Comparison of ENCODE assay signal across 27 mouse cellular contexts in genomic region chr2:116709608-116710007, GRCm38 (mm10).
A peak's percentile ranks its signal among the peaks of the same experiment; 100 is the strongest.
DNase-seq lines count a peak whose midpoint lies in the region; ATAC-seq lines count a peak whose summit lies in the region.
"Had no signal": no experiment of that assay in that cellular context is flagged by ENCODE, and none has a peak within 500 bp of the region (broad histone marks: within the 10 kb centered on the region; RNA-seq: fewer than 3 reads in every experiment).

No protein-coding gene starts in this region.

- no peaks in the 10 kb centered on the region for H3K27me3 ChIP-seq in embryonic facial prominence, embryonic 14.5 days (replicated peaks; ENCODE audit: control insufficient read depth, insufficient read depth, low read length)
- no peaks in the 10 kb centered on the region for H3K27me3 ChIP-seq in embryonic facial prominence, embryonic 10.5 days (replicated peaks; ENCODE audit: low read depth, poor library complexity, severe bottlenecking)
- no peaks in the 10 kb centered on the region for H3K27me3 ChIP-seq in midbrain, embryonic 11.5 days (ENCODE audit: control insufficient read depth, insufficient read depth, low read length)
- H3K27me3 ChIP-seq in midbrain, embryonic 16.5 days (ENCODE audit: control insufficient read depth, insufficient read depth, low read depth, low read length) = no peaks in the 10 kb centered on the region
- H3K27me3 ChIP-seq: forebrain, embryonic 15.5 days; heart, embryonic 13.5 days; liver, embryonic 13.5 days; neural tube, embryonic 15.5 days had no signal

- peak; percentile 43 for DNase-seq in embryonic facial prominence, embryonic 14.5 days (ENCODE audit: low spot score)
- DNase-seq in embryonic facial prominence, embryonic 10.5 days (ENCODE audit: low spot score) = no peak
- peak; percentile 47 for DNase-seq in midbrain, embryonic 11.5 days (ENCODE audit: low spot score, missing footprints)
- peak; percentile 21 for DNase-seq in kidney, postnatal 10 days
- no peak for DNase-seq in right cerebral cortex, adult 18-20 months
- DNase-seq in c-Kit-positive CD71-positive TER-119-positive erythroid progenitor cells, embryonic 14.5 days (ENCODE audit: low spot score) = no peak
- DNase-seq: cerebellum, adult 8-10 months; cerebellum, postnatal 25 days; gastrocnemius, adult 2 months; gastrocnemius, postnatal 36 days; heart, adult 2 months; heart, postnatal 10 days; layer of hippocampus, postnatal 36 days; left cerebral cortex, postnatal 4 days; liver, embryonic 13.5 days; lung, adult 18-20 months; lung, postnatal 10 days; midbrain, embryonic 14.5 days; spleen, adult 18-20 months; thymus, postnatal 14 days had no signal

- H3K4me1 ChIP-seq in embryonic facial prominence, embryonic 14.5 days (ENCODE audit: control insufficient read depth, insufficient read depth, low read length) = no peaks in the 10 kb centered on the region
- no peaks in the 10 kb centered on the region for H3K4me1 ChIP-seq in embryonic facial prominence, embryonic 10.5 days
- H3K4me1 ChIP-seq in midbrain, embryonic 11.5 days (ENCODE audit: control insufficient read depth, insufficient read depth, low read length) = no peaks in the 10 kb centered on the region
- H3K4me1 ChIP-seq in midbrain, embryonic 16.5 days (ENCODE audit: control insufficient read depth, insufficient read depth, low read length) = no peaks in the 10 kb centered on the region
- H3K4me1 ChIP-seq: forebrain, embryonic 15.5 days; heart, embryonic 13.5 days; liver, embryonic 13.5 days; neural tube, embryonic 15.5 days had no signal

- ATAC-seq in embryonic facial prominence, embryonic 14.5 days (ENCODE audit: low read depth) = no peak
- no peak for ATAC-seq in midbrain, embryonic 11.5 days (ENCODE audit: low FRiP score)
- no peak for ATAC-seq in midbrain, embryonic 16.5 days
- ATAC-seq: CD4-positive, CD25-positive, alpha-beta regulatory T cell, adult 4 months; forebrain, embryonic 15.5 days had no signal

- no peak overlapping the region for H3K4me2 ChIP-seq in embryonic facial prominence, embryonic 14.5 days (ENCODE audit: low read depth, low read length)
- H3K4me2 ChIP-seq in midbrain, embryonic 11.5 days = no peak overlapping the region
- H3K4me2 ChIP-seq in midbrain, embryonic 16.5 days (ENCODE audit: low read length) = no peak overlapping the region
- H3K4me2 ChIP-seq: forebrain, embryonic 15.5 days; heart, embryonic 13.5 days; hindbrain, embryonic 14.5 days; liver, embryonic 13.5 days; neural tube, embryonic 15.5 days had no signal

- WGBS in embryonic facial prominence, embryonic 14.5 days = 56% methylated on average over 4 of the region's 4 CpGs
- WGBS in embryonic facial prominence, embryonic 10.5 days = 68% methylated on average over 4 of the region's 4 CpGs
- 76% methylated on average over 4 of the region's 4 CpGs for WGBS in midbrain, embryonic 11.5 days
- WGBS in midbrain, embryonic 16.5 days = 80% methylated on average over 4 of the region's 4 CpGs

- no peaks in the 10 kb centered on the region for H3K9me3 ChIP-seq in embryonic facial prominence, embryonic 14.5 days (ENCODE audit: control insufficient read depth, low read length)
- H3K9me3 ChIP-seq in embryonic facial prominence, embryonic 10.5 days = no peaks in the 10 kb centered on the region
- no peaks in the 10 kb centered on the region for H3K9me3 ChIP-seq in midbrain, embryonic 11.5 days (ENCODE audit: control insufficient read depth, low read length)
- no peaks in the 10 kb centered on the region for H3K9me3 ChIP-seq in midbrain, embryonic 16.5 days (replicated peaks; ENCODE audit: control insufficient read depth, low read length, poor library complexity, severe bottlenecking)
- H3K9me3 ChIP-seq: forebrain, embryonic 15.5 days; heart, embryonic 13.5 days; liver, embryonic 13.5 days; neural tube, embryonic 15.5 days had no signal

- no peaks in the 10 kb centered on the region for H3K36me3 ChIP-seq in embryonic facial prominence, embryonic 14.5 days (ENCODE audit: control insufficient read depth, insufficient read depth, low read length)
- H3K36me3 ChIP-seq in embryonic facial prominence, embryonic 10.5 days (replicated peaks) = no peaks in the 10 kb centered on the region
- H3K36me3 ChIP-seq in midbrain, embryonic 11.5 days (ENCODE audit: control insufficient read depth, insufficient read depth, low read length) = no peaks in the 10 kb centered on the region
- no peaks in the 10 kb centered on the region for H3K36me3 ChIP-seq in midbrain, embryonic 16.5 days (ENCODE audit: control insufficient read depth, insufficient read depth, low read length)
- H3K36me3 ChIP-seq: forebrain, embryonic 15.5 days; heart, embryonic 13.5 days; liver, embryonic 13.5 days; neural tube, embryonic 15.5 days had no signal

- H3K4me3 ChIP-seq in embryonic facial prominence, embryonic 14.5 days (ENCODE audit: low read depth, low read length) = no peak overlapping the region
- no peak overlapping the region for H3K4me3 ChIP-seq in embryonic facial prominence, embryonic 10.5 days
- H3K4me3 ChIP-seq in midbrain, embryonic 11.5 days (ENCODE audit: low read depth, low read length) = no peak overlapping the region
- H3K4me3 ChIP-seq in midbrain, embryonic 16.5 days (ENCODE audit: low read depth, low read length) = no peak overlapping the region
- H3K4me3 ChIP-seq: forebrain, embryonic 15.5 days; gastrocnemius, adult 2 months; heart, adult 2 months; heart, embryonic 13.5 days; liver, embryonic 13.5 days; neural tube, embryonic 15.5 days had no signal

- H3K27ac ChIP-seq in embryonic facial prominence, embryonic 14.5 days (replicated peaks; ENCODE audit: low read depth, low read length) = no peak overlapping the region
- no peak overlapping the region for H3K27ac ChIP-seq in embryonic facial prominence, embryonic 10.5 days (replicated peaks)
- H3K27ac ChIP-seq in midbrain, embryonic 11.5 days (ENCODE audit: low read depth, low read length) = no peak overlapping the region
- no peak overlapping the region for H3K27ac ChIP-seq in midbrain, embryonic 16.5 days (ENCODE audit: low read length)
- H3K27ac ChIP-seq: forebrain, embryonic 15.5 days; gastrocnemius, adult 2 months; heart, adult 2 months; heart, embryonic 13.5 days; hindbrain, embryonic 14.5 days; liver, embryonic 13.5 days; macrophage; neural tube, embryonic 15.5 days had no signal

- no peak overlapping the region for H3K9ac ChIP-seq in embryonic facial prominence, embryonic 14.5 days (ENCODE audit: low read depth, low read length)
- H3K9ac ChIP-seq in midbrain, embryonic 11.5 days (ENCODE audit: low read length) = no peak overlapping the region
- no peak overlapping the region for H3K9ac ChIP-seq in midbrain, embryonic 16.5 days (ENCODE audit: low read depth, low read length)
- H3K9ac ChIP-seq: forebrain, embryonic 15.5 days; heart, embryonic 13.5 days; hindbrain, embryonic 14.5 days; liver, embryonic 13.5 days; neural tube, embryonic 15.5 days had no signal

Comparison
In these comparisons a context has a peak if more than half of its experiments do, and no peak if none do; other contexts are left out.
1. DNase-seq: peak in embryonic facial prominence, embryonic 14.5 days (single experiment), midbrain, embryonic 11.5 days (single experiment) and kidney, postnatal 10 days (single experiment); none in embryonic facial prominence, embryonic 10.5 days (single experiment), right cerebral cortex, adult 18-20 months (single experiment) and c-Kit-positive CD71-positive TER-119-positive erythroid progenitor cells, embryonic 14.5 days (single experiment).